Mouse (Mus musculus) B cell, adult 2 months (primary cell): ENCODE data around the gene Slc23a2.

Experiments used
- DNase-seq, 2 experiments: peaks; one replicate each; pipeline ENCODE4 v3.0.0; 2022

Gene Slc23a2

DNA sequence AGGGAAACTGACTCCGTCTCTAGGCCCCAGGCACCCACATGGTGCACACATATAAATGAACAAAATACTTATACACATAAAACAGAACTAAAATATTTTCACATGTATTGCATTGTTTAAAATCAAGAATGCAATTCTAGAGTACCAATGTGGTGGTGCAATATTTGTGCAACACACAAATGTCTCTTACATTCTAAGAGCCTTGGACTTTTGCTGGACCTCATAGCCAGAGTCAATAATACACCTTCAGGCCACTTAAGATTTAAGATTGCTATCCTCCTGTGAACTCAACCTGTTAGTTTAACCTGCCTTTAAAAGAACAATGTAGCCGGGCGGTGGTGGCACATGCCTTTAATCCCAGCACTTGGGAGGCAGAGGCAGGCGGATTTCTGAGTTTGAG, 98.2 kb downstream of the Slc23a2 start:
- no peak for DNase-seq

DNA sequence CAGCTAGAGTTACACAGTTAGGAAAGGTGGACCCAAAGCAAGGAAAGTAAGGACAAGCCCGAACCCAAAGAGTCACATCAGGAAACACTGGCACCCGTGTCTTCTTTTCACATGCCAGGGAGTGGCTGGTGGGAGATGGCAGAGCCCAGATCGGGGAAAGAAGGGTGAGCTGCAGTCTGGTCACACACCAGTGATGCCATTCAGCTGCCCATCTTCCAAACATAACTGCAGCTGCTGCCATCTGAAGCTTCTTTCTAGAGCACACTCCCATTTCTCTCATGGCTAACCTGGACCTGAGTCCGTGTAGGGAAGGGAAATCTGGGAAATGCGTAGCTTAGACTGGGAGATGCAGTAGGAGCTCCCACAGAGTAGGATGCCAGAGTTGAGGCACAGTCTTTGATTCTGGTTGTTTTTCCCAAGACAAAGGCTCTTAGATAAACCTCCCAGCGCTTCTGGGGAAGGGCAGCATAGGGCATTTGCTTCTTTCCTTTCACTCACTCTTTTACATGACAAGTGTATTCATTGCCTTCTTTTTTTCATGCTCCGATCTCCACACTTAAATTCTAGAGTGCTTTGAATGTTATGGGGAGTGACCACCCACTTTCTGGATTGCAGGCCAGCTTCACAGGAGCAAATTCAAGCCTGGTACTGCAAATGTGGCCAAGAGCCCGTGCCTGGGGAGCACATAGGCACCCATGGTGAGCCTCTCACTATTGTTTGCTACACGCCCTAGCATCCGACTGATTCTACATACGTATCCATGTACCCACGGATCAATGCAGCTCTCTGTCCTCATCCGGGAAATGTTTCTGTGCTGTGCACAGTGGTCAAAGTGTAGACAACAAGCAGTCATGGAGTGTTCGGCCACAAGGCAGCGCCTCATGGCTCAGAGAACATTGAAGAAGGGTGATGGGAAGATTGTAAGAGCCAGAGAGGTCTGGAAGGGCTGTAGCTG, 100.3 kb downstream of the Slc23a2 start:
- DNase-seq, result no peak

DNA sequence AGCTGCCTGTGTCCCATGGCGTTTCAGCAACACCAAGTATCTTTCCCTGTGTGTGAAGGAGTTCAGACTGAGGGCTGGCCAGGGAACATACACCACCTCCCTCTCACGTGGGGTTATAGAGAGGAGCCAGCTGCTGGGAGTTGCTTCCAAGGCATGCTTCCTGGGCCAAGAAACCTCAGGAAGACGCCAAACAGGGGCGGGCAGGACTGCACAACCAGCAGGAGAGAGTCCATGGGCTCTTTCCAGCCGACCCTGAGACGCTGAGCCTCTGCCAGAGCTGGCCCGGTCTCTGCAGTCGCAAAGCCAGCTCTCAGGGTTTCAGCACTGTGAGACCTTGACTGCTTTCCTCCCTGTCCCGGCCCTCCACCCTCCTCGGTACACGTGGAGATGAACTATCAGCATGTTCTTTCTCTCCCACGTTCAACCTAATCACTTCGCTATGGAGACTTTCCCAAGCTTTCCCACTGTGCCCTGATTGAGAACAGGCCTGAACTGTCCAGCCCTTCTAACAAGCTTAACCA, 101.7 kb downstream of the Slc23a2 start:
- DNase-seq, result no peak

DNA sequence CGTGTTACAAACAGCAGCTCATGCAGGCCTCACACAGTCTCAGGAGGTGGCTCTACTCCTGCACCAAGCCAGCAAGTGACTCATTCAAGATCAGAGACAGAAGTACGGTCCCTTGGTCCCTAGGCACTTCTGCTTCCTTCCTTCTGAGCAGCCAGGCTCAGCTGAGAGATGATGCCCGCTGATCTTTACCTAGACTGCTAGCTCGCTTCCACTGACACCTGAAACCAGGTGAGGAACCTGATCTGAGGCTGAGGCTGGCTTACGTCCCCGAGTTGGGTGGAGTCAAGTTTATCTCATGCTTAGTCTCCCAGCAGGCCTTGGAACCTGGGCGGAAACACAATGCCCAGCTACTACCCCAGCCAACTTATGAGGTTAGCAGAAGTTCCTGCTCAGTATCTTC, 105.0 kb downstream of the Slc23a2 start:
- DNase-seq, result peak; percentile 67 to 70

DNA sequence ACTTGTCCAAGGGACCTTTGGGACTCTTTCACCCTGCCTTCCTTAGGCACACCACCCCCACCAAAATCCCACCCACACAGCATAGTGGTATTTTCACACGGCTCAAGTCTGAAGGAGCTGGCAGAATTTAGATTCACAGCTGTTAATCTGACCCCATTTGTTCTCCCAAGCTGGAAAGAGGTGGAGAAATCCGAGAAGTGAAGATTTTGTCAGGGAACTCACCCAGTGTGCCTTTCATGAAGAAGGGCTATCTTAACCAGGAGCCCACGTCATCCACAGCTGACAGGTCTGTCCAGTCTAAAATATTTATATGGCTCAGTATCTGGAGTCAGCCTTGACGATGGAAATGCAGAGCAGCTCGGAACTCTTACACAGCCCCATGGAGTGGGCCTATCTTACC, 108.6 kb downstream of the Slc23a2 start:
- DNase-seq, result no peak

GRCm38 (mm10) chr2:132035470-132035835, 109.5 kb downstream of the Slc23a2 start:
- DNase-seq, result peak; percentile 71 to 75

GRCm38 (mm10) chr2:132034590-132035469, 110.1 kb downstream of the Slc23a2 start:
- peak in 1 of 2 experiments; percentile 31 for DNase-seq

DNA sequence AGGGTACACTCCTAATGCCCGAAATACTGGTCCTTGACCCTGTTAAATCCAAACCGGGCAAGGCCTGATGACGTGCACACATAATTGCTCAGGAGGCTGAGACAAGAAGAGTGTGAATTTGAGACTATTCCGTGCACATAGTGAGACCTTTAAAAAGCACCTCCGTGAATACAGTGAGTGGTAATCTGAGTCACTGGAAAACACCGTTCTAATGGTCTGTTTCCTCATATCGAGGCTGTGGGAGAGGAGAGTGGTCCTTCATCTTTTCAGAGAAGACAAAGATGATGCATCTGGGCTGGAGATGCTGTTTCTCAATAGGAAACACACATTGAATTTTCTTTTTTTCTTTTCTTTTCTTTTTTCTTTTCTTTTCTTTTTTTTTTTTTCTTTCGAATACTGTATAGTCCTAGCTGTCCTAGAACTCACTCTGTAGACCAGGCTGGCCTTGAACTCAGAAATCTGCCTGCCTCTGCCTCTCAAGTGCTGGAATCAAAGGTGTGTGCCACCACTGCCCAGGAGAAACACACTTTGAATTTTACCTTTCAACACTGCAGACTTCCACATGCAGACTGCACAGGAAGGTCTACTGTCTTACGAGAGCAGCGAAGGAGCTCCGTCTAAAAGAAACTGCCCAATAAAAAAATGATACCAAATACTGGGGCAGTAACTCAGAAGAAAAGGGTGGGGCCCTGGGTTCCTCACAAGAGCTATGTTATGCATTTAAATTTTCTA, 113.4 kb downstream of the Slc23a2 start:
- no peak for DNase-seq

DNA sequence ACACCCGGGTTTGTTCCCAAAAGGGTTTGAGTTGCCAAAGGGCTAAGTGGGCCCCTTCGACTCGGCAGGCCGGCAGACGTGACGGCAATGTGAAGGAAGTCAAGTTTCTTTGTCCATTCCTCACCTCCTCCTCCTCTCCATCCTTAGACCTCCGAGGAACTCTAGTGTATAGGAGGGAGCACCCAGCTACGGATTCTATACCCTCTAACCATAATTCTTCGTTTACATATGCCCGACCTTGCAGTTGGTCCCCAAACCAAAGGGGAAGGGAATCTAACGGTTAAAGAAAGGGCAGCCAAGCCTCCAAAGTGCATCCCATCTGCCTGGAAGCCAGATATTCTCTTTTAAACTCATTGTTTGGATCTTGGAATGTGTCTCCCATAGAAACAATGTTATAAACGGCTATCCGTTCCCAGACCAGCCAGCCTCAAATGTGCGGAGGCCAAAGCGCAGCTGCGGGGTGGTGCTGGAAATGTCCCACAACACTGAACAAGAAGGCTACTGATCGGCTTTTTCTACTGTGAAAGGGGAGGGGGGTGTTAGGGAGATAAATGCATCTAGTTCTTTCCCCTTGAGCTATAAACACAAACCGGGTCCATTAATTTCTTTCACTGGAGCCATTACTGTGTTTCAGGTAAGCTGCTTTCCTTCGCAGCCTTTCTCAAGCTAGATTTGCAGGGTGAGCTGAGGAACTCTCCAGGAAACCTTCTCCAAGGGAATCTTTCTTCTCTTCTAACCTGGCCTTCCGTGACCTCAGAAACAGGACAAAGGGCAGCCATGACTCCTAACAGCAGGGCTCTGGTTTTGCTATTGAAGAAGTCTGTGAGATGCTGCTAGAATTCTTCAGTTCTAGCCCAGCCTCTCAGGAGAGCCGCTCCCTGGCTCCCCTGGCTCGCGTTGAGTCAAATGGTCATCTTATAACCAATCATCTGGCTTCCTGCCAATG, 114.2 kb downstream of the Slc23a2 start:
- peak in 1 of 2 experiments; percentile 40 for DNase-seq

- DNase-seq, result peak; percentile 80 to 82
Measured at GRCm38 (mm10) chr2:132029646-132030417, 115.1 kb downstream of the Slc23a2 start, which contains the start of gene Rassf2. Gene Rassf2, minus strand, starts transcription at chr2:132030258.

DNA sequence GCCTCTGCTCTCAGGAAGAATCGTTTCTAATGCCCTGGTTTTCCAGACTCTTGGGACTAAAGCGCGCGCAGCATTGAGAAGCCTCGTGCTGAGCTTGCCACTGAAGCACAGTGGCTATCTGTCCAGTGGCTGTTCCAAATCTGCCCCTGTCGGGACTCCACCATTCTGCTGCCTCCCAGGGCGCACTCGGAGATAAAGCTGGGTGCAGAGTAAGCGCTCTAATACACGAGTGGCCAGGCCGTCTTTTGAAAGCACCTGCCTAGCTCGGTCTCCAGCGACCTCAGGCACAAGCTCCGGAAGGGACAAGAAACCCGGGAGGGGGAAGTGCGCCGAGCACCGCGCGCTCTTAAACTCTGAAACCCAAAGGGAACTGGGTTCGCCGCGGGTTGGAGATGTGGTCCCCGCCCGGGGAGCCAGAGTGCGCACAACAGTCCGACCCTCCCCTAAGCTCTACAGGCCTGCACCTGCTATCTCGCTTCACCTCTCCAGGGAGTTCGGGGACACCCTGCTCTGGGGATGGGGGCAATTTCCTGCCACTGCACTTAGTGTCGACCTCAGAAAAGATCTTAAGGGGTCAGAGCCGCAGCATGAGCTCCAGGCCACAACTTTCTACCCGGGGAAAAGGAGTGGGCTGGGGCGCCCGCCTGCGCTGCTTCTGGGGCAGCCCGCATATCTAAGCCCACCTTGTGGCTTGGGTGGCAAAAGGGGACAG, 115.9 kb downstream of the Slc23a2 start:
- DNase-seq, result peak; percentile 79

DNA sequence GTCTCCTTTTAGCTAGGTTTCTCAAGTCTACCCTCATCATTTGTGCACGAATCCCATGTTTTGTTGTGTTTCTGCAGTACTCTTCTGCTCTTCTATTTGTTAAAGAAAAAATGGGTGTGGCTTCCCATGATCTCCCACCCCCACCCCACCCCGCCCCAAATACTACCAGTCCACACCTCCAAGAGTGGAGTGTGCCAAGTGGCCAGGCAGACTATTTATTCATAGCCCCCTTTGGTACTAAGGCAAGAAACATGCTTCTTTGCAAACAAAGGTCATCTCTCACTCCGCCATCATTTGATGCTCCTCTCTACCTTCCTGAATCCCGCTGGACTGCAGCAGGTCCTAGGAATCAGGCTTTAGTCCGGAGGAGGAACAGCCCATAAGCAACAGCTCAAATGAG, 116.8 kb downstream of the Slc23a2 start:
- DNase-seq, result no peak

DNA sequence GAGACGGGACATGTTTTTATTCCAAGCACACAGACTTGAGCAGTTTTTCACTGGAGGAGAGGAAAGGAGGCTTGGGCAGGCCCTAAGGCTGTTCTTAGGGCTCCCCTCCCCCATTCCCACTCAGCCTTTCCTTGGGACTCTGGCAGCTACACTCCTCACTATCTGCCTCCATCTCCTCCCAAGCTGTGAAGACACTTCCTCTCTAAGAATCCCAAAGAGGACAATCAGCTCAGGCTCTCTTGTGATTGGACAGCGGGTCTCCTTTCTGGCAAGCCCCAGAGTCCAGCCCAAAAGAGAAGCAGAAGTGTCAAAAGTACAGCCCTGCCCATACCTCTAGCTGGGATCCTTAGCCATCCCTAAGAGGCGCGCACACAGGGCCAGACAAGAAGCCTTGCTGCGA, 117.5 kb downstream of the Slc23a2 start:
- no peak for DNase-seq

DNA sequence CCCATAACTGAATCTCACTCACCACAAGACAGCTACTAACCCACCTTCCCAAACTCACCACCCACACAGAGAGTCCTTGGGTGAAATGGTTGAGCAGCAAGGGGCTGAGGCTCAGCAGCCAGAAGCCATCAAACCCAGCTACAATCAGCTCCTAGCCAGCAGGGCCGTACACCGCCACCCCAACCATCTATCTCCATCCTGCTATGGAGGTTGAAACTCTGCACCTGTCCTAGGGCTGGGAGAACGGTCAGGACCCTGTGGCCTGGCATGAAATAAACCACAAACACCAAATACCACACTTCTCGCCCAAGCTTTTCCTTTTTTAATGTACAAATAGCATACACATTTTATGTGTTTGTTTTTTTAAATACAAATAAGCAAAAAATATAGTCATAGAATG, 120.9 kb downstream of the Slc23a2 start:
- DNase-seq, result no peak

DNA sequence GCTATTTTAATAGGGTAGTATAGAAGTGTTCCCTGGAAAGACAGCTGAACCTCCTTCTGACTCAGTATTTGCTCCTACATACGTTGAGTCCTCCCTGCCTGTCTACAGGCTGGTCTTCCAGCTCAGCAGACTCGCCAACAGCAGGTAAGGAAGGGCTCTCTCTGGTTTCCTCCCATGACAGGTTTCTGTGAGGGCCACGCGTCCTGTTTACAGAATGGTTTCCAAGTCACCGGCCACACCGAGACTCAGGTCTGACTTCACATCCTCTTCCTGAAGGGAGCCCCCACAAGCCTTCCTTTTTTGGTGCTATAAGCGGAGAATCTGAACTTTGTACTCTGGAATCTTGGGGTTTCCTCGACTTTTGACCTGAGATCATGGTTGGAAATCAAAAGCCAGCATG, 122.3 kb downstream of the Slc23a2 start:
- peak; percentile 69 to 74 for DNase-seq

- DNase-seq, result no peak
Measured at GRCm38 (mm10) chr2:132021616-132022015, 123.3 kb downstream of the Slc23a2 start.

DNA sequence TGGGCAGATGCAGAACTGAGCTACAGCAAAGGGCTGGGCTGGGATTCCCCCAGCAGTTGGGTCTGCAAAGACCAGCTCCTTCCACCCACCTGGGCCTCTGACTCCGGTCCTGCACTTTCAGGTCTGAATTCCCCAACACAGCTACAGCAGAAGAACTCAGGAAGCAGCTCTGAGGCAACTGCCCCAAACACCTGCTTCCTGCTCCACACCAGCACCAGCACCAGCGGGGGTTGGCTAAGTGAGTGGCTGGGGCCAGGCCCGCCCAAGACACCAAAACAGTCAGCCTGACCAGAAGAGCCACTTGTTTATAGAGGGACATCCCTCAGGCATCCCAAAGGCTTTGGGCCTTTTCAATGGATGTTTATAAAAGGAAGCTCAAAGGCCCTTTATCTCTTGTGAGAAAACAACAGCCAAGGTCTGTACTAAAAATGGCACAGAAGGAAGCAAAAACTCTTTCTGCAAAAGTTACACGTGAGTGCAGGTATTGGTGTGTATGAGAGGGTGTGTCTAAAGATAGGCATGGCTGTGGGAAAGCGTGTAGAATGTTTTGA, 123.8 kb downstream of the Slc23a2 start:
- DNase-seq, result peak; percentile 81 to 85

DNA sequence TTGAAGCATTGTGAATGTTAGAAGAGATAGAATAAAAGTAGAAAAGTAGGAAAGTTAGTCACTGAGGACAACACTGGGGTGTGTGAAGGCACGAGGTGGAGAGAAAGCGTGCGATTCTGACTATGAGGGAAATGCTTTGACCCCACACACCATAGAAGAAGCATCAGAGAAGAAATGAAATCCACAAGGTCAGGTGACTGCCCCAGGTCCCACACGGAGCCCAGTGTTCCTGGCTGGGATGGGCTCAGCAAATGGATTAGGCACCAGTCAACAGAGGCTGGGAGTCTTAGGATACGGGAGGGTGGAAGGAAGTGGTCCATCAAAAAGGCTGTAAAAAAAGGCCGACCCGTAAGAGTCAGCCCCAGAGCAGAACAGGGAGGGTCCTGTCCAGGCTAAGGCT, 124.5 kb downstream of the Slc23a2 start:
- no peak for DNase-seq

DNA sequence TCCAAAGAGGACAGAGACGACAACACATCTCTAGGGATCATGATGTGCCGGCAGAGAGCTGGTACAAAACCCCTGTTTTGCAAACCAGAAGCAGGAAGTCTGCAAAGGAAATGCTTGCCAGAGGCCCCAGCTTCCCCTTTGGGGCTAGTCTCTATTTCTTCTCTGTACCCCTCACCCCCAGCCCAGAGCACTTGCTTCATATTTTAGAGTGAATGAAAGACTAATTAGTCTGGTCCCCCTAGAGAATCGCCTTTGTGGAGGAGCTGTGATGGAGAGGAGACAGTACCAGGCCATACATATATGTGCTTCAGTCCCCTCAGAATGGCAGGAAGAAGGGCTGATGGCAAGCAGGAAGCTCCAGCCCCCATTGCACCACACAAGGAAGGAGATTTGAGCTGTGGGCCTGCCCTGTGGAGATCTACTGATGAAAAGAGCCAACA, 125.5 kb downstream of the Slc23a2 start:
- DNase-seq, result peak; percentile 75 to 80

GRCm38 (mm10) chr2:132018156-132018555, 126.8 kb downstream of the Slc23a2 start:
- DNase-seq, result no peak
